Mouse (Mus musculus) cortical plate, adult 2 months (tissue): ENCODE measurements at regions not wholly inside any gene's neighbourhood (a gene's known extent, or its start where the extent isn't known, plus 50 kb on each side); places are given as distances from the start of the nearest gene placed in this dataset.

Experiments used
- CTCF ChIP-seq: fragments of 200-500 bp; IDR thresholded peaks from 2 replicates; pipeline ENCODE4 v1.5.1; 2011; ENCODE audit warnings: mild to moderate bottlenecking, control low read depth, low read length; ENCODE audit not compliant: insufficient read depth; ENCODE audit errors: extremely low read depth
- POLR2A ChIP-seq: fragments of 200-500 bp; IDR thresholded peaks from 2 replicates; pipeline ENCODE4 v1.6.1; 2011; ENCODE audit warnings: mild to moderate bottlenecking, low read length, control low read depth; ENCODE audit not compliant: insufficient read depth; ENCODE audit errors: extremely low read depth

- TF ChIP-seq CTCF (no peak), POLR2A (0 out of 2 replicates have a peak, but pooled peaks have one; percentile 7)
Observed at GRCm38 (mm10) chr7:90059629-90060301, 70.2 kb upstream of the Picalm start.
